Mouse (Mus musculus) kidney, embryonic 15.5 days (tissue): ENCODE measurements around the gene Zfp961. TPM values are rescaled to one million over a fixed set of nuclear protein-coding genes. Genes with fewer than 3 reads are reported as not detected.
A peak's percentile ranks its signal among the peaks of the same experiment; 100 is the strongest.
"Not testable (repeated sequence)": the region's sequence is repeated elsewhere in the genome, so short reads cannot be mapped to it uniquely, and the experiment has no call there.

Experiments
- ATAC-seq: fragments of 200-750 bp; cut with Nextera tagmentation; replicated peaks from 2 replicates; pipeline ENCODE4 v1.8.0; 2017; ENCODE audit warnings: moderate TSS enrichment; ENCODE audit not compliant: low FRiP score
- H3K27ac ChIP-seq: fragments of 300-500 bp; sonication (generic); 2 replicates; pipeline ENCODE4 v1.5.1; 2015; ENCODE audit warnings: mild to moderate bottlenecking, inconsistent platforms
- H3K27me3 ChIP-seq: fragments of 300-500 bp; sonication (generic); 2 replicates; pipeline ENCODE4 v1.6.1; 2015; ENCODE audit warnings: inconsistent platforms
- H3K36me3 ChIP-seq: fragments of 300-500 bp; sonication (generic); 2 replicates; pipeline ENCODE4 v1.6.1; 2015; ENCODE audit warnings: inconsistent platforms
- H3K4me1 ChIP-seq: fragments of 300-500 bp; sonication (generic); 2 replicates; pipeline ENCODE4 v1.6.1; 2015; ENCODE audit warnings: inconsistent platforms
- H3K4me2 ChIP-seq: fragments of 300-500 bp; sonication (generic); 2 replicates; pipeline ENCODE4 v1.6.1; 2015; ENCODE audit warnings: moderate library complexity, mild to moderate bottlenecking, inconsistent platforms
- H3K4me3 ChIP-seq: fragments of 300-500 bp; sonication (generic); replicated peaks from 2 replicates; pipeline ENCODE4 v1.5.1; 2015; ENCODE audit warnings: mild to moderate bottlenecking, inconsistent platforms
- H3K9ac ChIP-seq: fragments of 300-500 bp; sonication (generic); 2 replicates; pipeline ENCODE4 v1.6.1; 2015; ENCODE audit warnings: mild to moderate bottlenecking, inconsistent platforms
- H3K9me3 ChIP-seq: fragments of 300-500 bp; sonication (generic); replicated peaks from 2 replicates; pipeline ENCODE4 v1.6.1; 2016; ENCODE audit warnings: inconsistent platforms
- WGBS: fragments of 180-500 bp; shearing (Covaris S2); methylation state at CpG from one replicate; pipeline ENCODE4 v1.1.7; 2015; ENCODE audit warnings: mixed read lengths; 5-methylcytosine and 5-hydroxymethylcytosine counted together
- polyA plus RNA-seq: library from polyadenylated mRNA; unstranded; fragments of >200 nt; fragmentation: Nextera tagmentation; extraction: Ambion mirVana; gene quantifications from 2 replicates; pipeline ENCODE4 v1.2.1, GENCODE M21; 2015

Gene Zfp961
- polyA plus RNA-seq, 1 experiment from 2014 or later: 26.5 TPM

GRCm38 (mm10) chr8:71940293-71941208 lies 10.3 kb upstream of the Zfp961 start:
- WGBS: 82% methylated on average over 2 of the region's 2 CpGs
- Histone ChIP-seq H3K4me3 (no peak overlapping the region), H3K27me3 (no peaks in the 10 kb centered on the region), H3K27ac (no peak overlapping the region), H3K4me1 (no peaks in the 10 kb centered on the region), H3K36me3 (no peaks in the 10 kb centered on the region), H3K4me2 (no peak overlapping the region), H3K9ac (no peak overlapping the region), H3K9me3 (no peaks in the 10 kb centered on the region)
- ATAC-seq: 0 out of 2 replicates have a peak, but pooled peaks have one; percentile 36

GRCm38 (mm10) chr8:71941776-71942175 lies 9.1 kb upstream of the Zfp961 start:
- no peaks in the 10 kb centered on the region for H3K36me3 ChIP-seq
- H3K9me3 ChIP-seq: no peaks in the 10 kb centered on the region
- no peak overlapping the region for H3K4me2 ChIP-seq
- H3K9ac ChIP-seq: no peak overlapping the region
- 79% methylated on average over 1 of the region's 1 CpGs for WGBS
- no peaks in the 10 kb centered on the region for H3K4me1 ChIP-seq
- H3K27me3 ChIP-seq: no peaks in the 10 kb centered on the region
- H3K4me3 ChIP-seq: no peak overlapping the region
- ATAC-seq: no peak
- no peak overlapping the region for H3K27ac ChIP-seq

- no peaks in the 10 kb centered on the region for H3K9me3 ChIP-seq
- 87% methylated on average over 5 of the region's 5 CpGs for WGBS
- H3K9ac ChIP-seq: no peak overlapping the region
- no peak overlapping the region for H3K4me2 ChIP-seq
- no peak overlapping the region for H3K27ac ChIP-seq
- H3K27me3 ChIP-seq: no peaks in the 10 kb centered on the region
- no peak for ATAC-seq
- H3K36me3 ChIP-seq: peaks cover 9% of the 10 kb centered on the region; the same call in 1 of the 2 replicates
- no peak overlapping the region for H3K4me3 ChIP-seq
- H3K4me1 ChIP-seq: peaks cover 14% of the 10 kb centered on the region
These were observed 2.2 kb upstream of the Zfp961 start for GRCm38 (mm10) chr8:71948624-71949023.

GRCm38 (mm10) chr8:71951436-71952161 lies 761 bp downstream of the Zfp961 start:
- Histone ChIP-seq H3K36me3 (peaks cover 24% of the 10 kb centered on the region), H3K27me3 (no peaks in the 10 kb centered on the region), H3K4me2 (peak overlapping the region; percentile 70), H3K4me1 (peaks cover 14% of the 10 kb centered on the region), H3K27ac (peak overlapping the region; percentile 30; the same call in 1 of the 2 replicates), H3K4me3 (peak overlapping the region; percentile 85), H3K9me3 (peaks cover 15% of the 10 kb centered on the region; the same call in 1 of the 2 replicates), H3K9ac (peak overlapping the region; percentile 75)
- ATAC-seq: no peak
- WGBS: 32% methylated on average over 14 of the region's 14 CpGs

- Histone ChIP-seq H3K27ac (0 out of 2 replicates have a peak overlapping the region, but pooled peaks have one; percentile 30), H3K4me3 (no peak overlapping the region; the same call in 1 of the 2 replicates), H3K9me3 (peaks cover 15% of the 10 kb centered on the region; the same call in 1 of the 2 replicates), H3K4me1 (peaks cover 14% of the 10 kb centered on the region), H3K27me3 (no peaks in the 10 kb centered on the region), H3K9ac (0 out of 2 replicates have a peak overlapping the region, but pooled peaks have one; percentile 75), H3K4me2 (peak overlapping the region; percentile 70; the same call in 1 of the 2 replicates), H3K36me3 (peaks cover 24% of the 10 kb centered on the region)
- 82% methylated on average over 1 of the region's 1 CpGs for WGBS
- no peak for ATAC-seq
These were observed 1.7 kb downstream of the Zfp961 start for GRCm38 (mm10) chr8:71952489-71952888.

- ATAC-seq, H3K4me3 ChIP-seq, H3K27me3 ChIP-seq, H3K4me2 ChIP-seq, H3K9ac ChIP-seq, H3K27ac ChIP-seq: not testable (repeated sequence)
- peaks cover 15% of the 10 kb centered on the region; the same call in 1 of the 2 replicates for H3K9me3 ChIP-seq
- WGBS: 95% methylated on average over 16 of the region's 16 CpGs
- H3K36me3 ChIP-seq: peaks cover 24% of the 10 kb centered on the region
- peaks cover 14% of the 10 kb centered on the region for H3K4me1 ChIP-seq
These were observed 2.3 kb downstream of the Zfp961 start for GRCm38 (mm10) chr8:71952961-71953700.

- Histone ChIP-seq H3K9ac (no peak overlapping the region), H3K36me3 (peaks cover 24% of the 10 kb centered on the region), H3K9me3 (peaks cover 15% of the 10 kb centered on the region; the same call in 1 of the 2 replicates), H3K27ac (no peak overlapping the region), H3K4me1 (peaks cover 14% of the 10 kb centered on the region), H3K27me3 (no peaks in the 10 kb centered on the region), H3K4me3 (no peak overlapping the region), H3K4me2 (no peak overlapping the region)
- ATAC-seq: no peak
- 98% methylated on average over 9 of the region's 9 CpGs for WGBS
These were observed 3.8 kb downstream of the Zfp961 start for GRCm38 (mm10) chr8:71954666-71955065.

GRCm38 (mm10) chr8:71960483-71960882 lies 9.6 kb downstream of the Zfp961 start:
- H3K36me3 ChIP-seq: peaks cover 10% of the 10 kb centered on the region
- no peak overlapping the region for H3K4me3 ChIP-seq
- H3K4me2 ChIP-seq: no peak overlapping the region
- H3K9ac ChIP-seq: no peak overlapping the region
- ATAC-seq: no peak
- H3K4me1 ChIP-seq: no peaks in the 10 kb centered on the region
- no peak overlapping the region for H3K27ac ChIP-seq
- peaks cover 5% of the 10 kb centered on the region; the same call in 1 of the 2 replicates for H3K9me3 ChIP-seq
- no peaks in the 10 kb centered on the region for H3K27me3 ChIP-seq

GRCm38 (mm10) chr8:71961796-71962195 lies 11.0 kb downstream of the Zfp961 start:
- no peaks in the 10 kb centered on the region for H3K27me3 ChIP-seq
- H3K4me3 ChIP-seq: no peak overlapping the region
- H3K4me2 ChIP-seq: no peak overlapping the region
- no peak for ATAC-seq
- no peak overlapping the region for H3K9ac ChIP-seq
- H3K9me3 ChIP-seq: 0 out of 2 replicates have a peak, but pooled peaks cover 3% of the 10 kb centered on the region
- WGBS: 95% methylated on average over 5 of the region's 5 CpGs
- H3K4me1 ChIP-seq: no peaks in the 10 kb centered on the region
- H3K36me3 ChIP-seq: peaks cover 23% of the 10 kb centered on the region
- H3K27ac ChIP-seq: no peak overlapping the region

- Histone ChIP-seq H3K36me3 (peaks cover 46% of the 10 kb centered on the region), H3K27me3 (no peaks in the 10 kb centered on the region), H3K9ac (no peak overlapping the region), H3K4me1 (no peaks in the 10 kb centered on the region), H3K4me3 (no peak overlapping the region), H3K9me3 (0 out of 2 replicates have a peak, but pooled peaks cover 3% of the 10 kb centered on the region), H3K27ac (no peak overlapping the region), H3K4me2 (no peak overlapping the region)
- WGBS: 79% methylated on average over 3 of the region's 3 CpGs
- no peak for ATAC-seq
These were observed 13.2 kb downstream of the Zfp961 start for GRCm38 (mm10) chr8:71964051-71964450.

- no peak for ATAC-seq
- no peak overlapping the region for H3K4me3 ChIP-seq
- no peak overlapping the region for H3K27ac ChIP-seq
- H3K4me2 ChIP-seq: no peak overlapping the region
- H3K36me3 ChIP-seq: peaks cover 55% of the 10 kb centered on the region
- H3K9ac ChIP-seq: no peak overlapping the region
- no peaks in the 10 kb centered on the region for H3K4me1 ChIP-seq
- H3K9me3 ChIP-seq: 0 out of 2 replicates have a peak, but pooled peaks cover 3% of the 10 kb centered on the region
- 98% methylated on average over 2 of the region's 2 CpGs for WGBS
- no peaks in the 10 kb centered on the region for H3K27me3 ChIP-seq
These were observed 14.3 kb downstream of the Zfp961 start for GRCm38 (mm10) chr8:71965166-71965565.
